Mouse (Mus musculus): Measurements from ENCODE around the gene Cyp2a12. TPM values are rescaled to one million over a fixed set of nuclear protein-coding genes. Genes with fewer than 3 reads are reported as not detected.
"Not testable (repeated sequence)": the region's sequence is repeated elsewhere in the genome, so short reads cannot be mapped to it uniquely, and the experiment has no call there.

Gene Cyp2a12
- polyA plus RNA-seq (2015; fragmentation: Nextera tagmentation; extraction: Ambion mirVana): not detected in 2 replicates

GRCm38 (mm10) chr7:27028789-27029188, at the start of gene Cyp2a12:
Cyp2a12 (plus strand) TSS chr7:27029081.
- no peak for ATAC-seq (ENCODE audit: low FRiP score, low read depth)
- Histone ChIP-seq H3K27ac (replicated peaks) (no peak within 1 kb of the TSS), H3K9me3 (no peaks in the 10 kb centered on the region), H3K4me2 (no peak within 1 kb of the TSS), H3K9ac (no peak within 1 kb of the TSS), H3K36me3 (no peaks in the 10 kb centered on the region), H3K4me1 (replicated peaks) (no peaks in the 10 kb centered on the region), H3K27me3 (no peaks in the 10 kb centered on the region), H3K4me3 (no peak within 1 kb of the TSS)
- 84% methylated on average over 2 of the region's 2 CpGs for WGBS

GRCm38 (mm10) chr7:26981464-26981863, 47.4 kb upstream of the Cyp2a12 start:
- not testable (repeated sequence) for H3K4me2 ChIP-seq; H3K36me3 ChIP-seq; H3K4me1 ChIP-seq (replicated peaks); H3K27me3 ChIP-seq; H3K4me3 ChIP-seq; H3K9ac ChIP-seq; H3K9me3 ChIP-seq; H3K27ac ChIP-seq (replicated peaks); ATAC-seq (ENCODE audit: low FRiP score, low read depth)
- 80% methylated on average over 2 of the region's 2 CpGs for WGBS

GRCm38 (mm10) chr7:26981937-26982336, 46.9 kb upstream of the Cyp2a12 start:
- not testable (repeated sequence) for H3K4me2 ChIP-seq; H3K27ac ChIP-seq (replicated peaks); H3K4me1 ChIP-seq (replicated peaks); H3K27me3 ChIP-seq; H3K9ac ChIP-seq; H3K4me3 ChIP-seq; H3K36me3 ChIP-seq; ATAC-seq (ENCODE audit: low FRiP score, low read depth); H3K9me3 ChIP-seq
- WGBS: 82% methylated on average over 1 of the region's 1 CpGs

GRCm38 (mm10) chr7:26982551-26982950, 46.3 kb upstream of the Cyp2a12 start:
- no peaks in the 10 kb centered on the region for H3K9me3 ChIP-seq
- no peak overlapping the region for H3K27ac ChIP-seq (replicated peaks)
- H3K27me3 ChIP-seq: no peaks in the 10 kb centered on the region
- WGBS: 30% methylated on average over 1 of the region's 1 CpGs
- H3K4me1 ChIP-seq (replicated peaks): no peaks in the 10 kb centered on the region
- no peak overlapping the region for H3K4me3 ChIP-seq
- H3K36me3 ChIP-seq: no peaks in the 10 kb centered on the region
- no peak overlapping the region for H3K4me2 ChIP-seq
- H3K9ac ChIP-seq: no peak overlapping the region
- ATAC-seq (ENCODE audit: low FRiP score, low read depth): no peak

GRCm38 (mm10) chr7:26983151-26983550, 45.7 kb upstream of the Cyp2a12 start:
- not testable (repeated sequence) for H3K4me1 ChIP-seq (replicated peaks); H3K27ac ChIP-seq (replicated peaks); H3K36me3 ChIP-seq; H3K9me3 ChIP-seq; H3K4me2 ChIP-seq; ATAC-seq (ENCODE audit: low FRiP score, low read depth); H3K9ac ChIP-seq; H3K4me3 ChIP-seq; H3K27me3 ChIP-seq
- 30% methylated on average over 1 of the region's 1 CpGs for WGBS

GRCm38 (mm10) chr7:27026581-27026980, 2.3 kb upstream of the Cyp2a12 start:
- H3K9ac ChIP-seq; ATAC-seq (ENCODE audit: low FRiP score, low read depth); H3K4me1 ChIP-seq (replicated peaks); H3K4me2 ChIP-seq; H3K9me3 ChIP-seq; H3K27ac ChIP-seq (replicated peaks); H3K4me3 ChIP-seq; H3K36me3 ChIP-seq; H3K27me3 ChIP-seq: not testable (repeated sequence)

GRCm38 (mm10) chr7:27048886-27049285, 20.0 kb downstream of the Cyp2a12 start:
- H3K27me3 ChIP-seq; H3K4me2 ChIP-seq; ATAC-seq (ENCODE audit: low FRiP score, low read depth); H3K27ac ChIP-seq (replicated peaks); H3K9ac ChIP-seq; H3K9me3 ChIP-seq; H3K36me3 ChIP-seq; H3K4me1 ChIP-seq (replicated peaks); H3K4me3 ChIP-seq: not testable (repeated sequence)
- WGBS: 70% methylated on average over 1 of the region's 1 CpGs

GRCm38 (mm10) chr7:27059333-27059732, 30.5 kb downstream of the Cyp2a12 start:
- H3K4me3 ChIP-seq; H3K36me3 ChIP-seq; ATAC-seq (ENCODE audit: low FRiP score, low read depth); H3K9ac ChIP-seq; H3K4me1 ChIP-seq (replicated peaks); H3K4me2 ChIP-seq; H3K27ac ChIP-seq (replicated peaks); H3K9me3 ChIP-seq; H3K27me3 ChIP-seq: not testable (repeated sequence)
- WGBS: 89% methylated on average over 2 of the region's 2 CpGs

- not testable (repeated sequence) for H3K27ac ChIP-seq (replicated peaks); H3K4me3 ChIP-seq; H3K27me3 ChIP-seq; H3K36me3 ChIP-seq; H3K9me3 ChIP-seq; H3K4me1 ChIP-seq (replicated peaks); H3K4me2 ChIP-seq; ATAC-seq (ENCODE audit: low FRiP score, low read depth); H3K9ac ChIP-seq
These were observed 31.0 kb downstream of the Cyp2a12 start for GRCm38 (mm10) chr7:27059896-27060295.

GRCm38 (mm10) chr7:27078641-27079040, 49.8 kb downstream of the Cyp2a12 start:
- Histone ChIP-seq H3K27ac (replicated peaks) (no peak overlapping the region), H3K9ac (no peak overlapping the region), H3K4me3 (no peak overlapping the region), H3K27me3 (no peaks in the 10 kb centered on the region), H3K4me1 (replicated peaks) (no peaks in the 10 kb centered on the region), H3K9me3 (no peaks in the 10 kb centered on the region), H3K36me3 (no peaks in the 10 kb centered on the region), H3K4me2 (no peak overlapping the region)
- 76% methylated on average over 1 of the region's 1 CpGs for WGBS
- ATAC-seq (ENCODE audit: low FRiP score, low read depth): no peak

GRCm38 (mm10) chr7:27081625-27082024, 52.7 kb downstream of the Cyp2a12 start:
- H3K9ac ChIP-seq: no peak overlapping the region
- H3K4me1 ChIP-seq (replicated peaks): no peaks in the 10 kb centered on the region
- no peak overlapping the region for H3K4me3 ChIP-seq
- H3K27me3 ChIP-seq: no peaks in the 10 kb centered on the region
- no peak overlapping the region for H3K27ac ChIP-seq (replicated peaks)
- H3K9me3 ChIP-seq: no peaks in the 10 kb centered on the region
- no peak for ATAC-seq (ENCODE audit: low FRiP score, low read depth)
- no peak overlapping the region for H3K4me2 ChIP-seq
- H3K36me3 ChIP-seq: no peaks in the 10 kb centered on the region
- WGBS: 88% methylated on average over 2 of the region's 2 CpGs
